9 mouse cellular contexts compared by ENCODE assay signal in genomic region chr5:24167263-24167662, GRCm38 (mm10). TPM values are rescaled to one million over a fixed set of nuclear protein-coding genes. Genes with fewer than 3 reads are reported as not detected.
A peak's percentile ranks its signal among the peaks of the same experiment; 100 is the strongest.
DNase-seq lines count a peak whose midpoint lies in the region; ATAC-seq lines count a peak whose summit lies in the region.
"Had no signal": no experiment of that assay in that cellular context is flagged by ENCODE, and none has a peak within 500 bp of the region (broad histone marks: within the 10 kb centered on the region; RNA-seq: fewer than 3 reads in every experiment).

No protein-coding gene starts in this region.

- no peak for ATAC-seq in megakaryocyte, adult 5-6 weeks (ENCODE audit: poor library complexity, severe bottlenecking)

- DNase-seq in adrenal gland, postnatal 10 days, result peak; percentile 17
- no peak for DNase-seq in adrenal gland, postnatal 4 days (ENCODE audit: low spot score in 2 of 2)
- peak; percentile 7 for DNase-seq in kidney, adult 9 months
- no peak for DNase-seq in kidney, adult 8-10 months
- peak; percentile 22 to 36 for DNase-seq in right cerebral cortex, adult 2 months (ENCODE audit: low spot score in 2 of 2)
- DNase-seq in right cerebral cortex, postnatal 36 days (ENCODE audit: low spot score in 2 of 2), result no peak
- DNase-seq in retina, postnatal 1 day, result peak; percentile 35
- DNase-seq: adrenal gland, adult 2 months had no signal

RNA-seq across cellular contexts. Expression of gene Nupl2, which starts 2.5 kb away (rescaled TPM):
- 1 to 10 TPM; 7.5 to 9.3 TPM for total RNA-seq in adrenal gland, postnatal 10 days (2021)
- total RNA-seq in adrenal gland, postnatal 4 days (2021), result 10 to 100 TPM; 12.3 to 14.1 TPM
- 3.9 and 7.7 TPM in 2 replicates for total RNA-seq in megakaryocyte, adult 5-6 weeks (2015)
- 4.4 and 4.5 TPM in 2 replicates for total RNA-seq in megakaryocyte, adult 5-6 weeks (2017)

Comparison
In these comparisons a context has a peak if more than half of its experiments do, and no peak if none do; other contexts are left out.
1. DNase-seq: peak in adrenal gland, postnatal 10 days (single experiment), kidney, adult 9 months (single experiment), right cerebral cortex, adult 2 months (2 of 2) and retina, postnatal 1 day (single experiment); none in adrenal gland, postnatal 4 days (0 of 2), kidney, adult 8-10 months (0 of 2) and right cerebral cortex, postnatal 36 days (0 of 2).